Mouse (Mus musculus) inflammation-experienced regulatory T-cells, adult 6 months (primary cell): Measurements from ENCODE around the gene 4933407L21Rik. TPM values are rescaled to one million over a fixed set of nuclear protein-coding genes. Genes with fewer than 3 reads are reported as not detected.
"Not testable (repeated sequence)": the region's sequence is repeated elsewhere in the genome, so short reads cannot be mapped to it uniquely, and the experiment has no call there.

Experiments
- ATAC-seq: one replicate; pipeline ENCODE4 v1.8.0; 2017
- polyA plus RNA-seq, 3 experiments: library from polyadenylated mRNA; unstranded; fragments of 100-300 nt; shearing (Covaris generic); gene quantifications; one replicate each; pipeline ENCODE4 v1.2.1; 2017

4933407L21Rik gene
- polyA plus RNA-seq, 3 experiments from 2014 or later, result 0.49 to 1.4 (median 0.60) TPM

- no peak for ATAC-seq
Measured at GRCm38 (mm10) chr1:85959889-85960276, 31.6 kb downstream of the 4933407L21Rik start.

GRCm38 (mm10) chr1:85960873-85961272, 32.6 kb downstream of the 4933407L21Rik start, which contains the start of gene Gpr55:
TSS of gene Gpr55 (minus strand) at chr1:85961007.
- peak; percentile 18 for ATAC-seq

GRCm38 (mm10) chr1:85962081-85962480, 33.8 kb downstream of the 4933407L21Rik start:
- peak; percentile 49 for ATAC-seq

- no peak for ATAC-seq
Measured at GRCm38 (mm10) chr1:85965856-85966255, 37.6 kb downstream of the 4933407L21Rik start.

GRCm38 (mm10) chr1:85969081-85969480, 40.8 kb downstream of the 4933407L21Rik start:
- no peak for ATAC-seq

GRCm38 (mm10) chr1:85969519-85969918, 41.2 kb downstream of the 4933407L21Rik start:
- ATAC-seq, result no peak

- ATAC-seq, result no peak
Measured at GRCm38 (mm10) chr1:85971070-85971469, 42.8 kb downstream of the 4933407L21Rik start.

GRCm38 (mm10) chr1:85972341-85972740, 44.1 kb downstream of the 4933407L21Rik start:
- ATAC-seq, result no peak

- peak; percentile 46 for ATAC-seq
Measured at GRCm38 (mm10) chr1:85973468-85973877, 45.2 kb downstream of the 4933407L21Rik start.

GRCm38 (mm10) chr1:85977709-85978108, 49.4 kb downstream of the 4933407L21Rik start:
- no peak for ATAC-seq

- ATAC-seq, result no peak
Measured at GRCm38 (mm10) chr1:85981738-85982357, 53.6 kb downstream of the 4933407L21Rik start.

- ATAC-seq, result peak; percentile 46
Measured at GRCm38 (mm10) chr1:85985784-85986183, 57.5 kb downstream of the 4933407L21Rik start.

- ATAC-seq, result no peak
Measured at GRCm38 (mm10) chr1:85988351-85988750, 60.1 kb downstream of the 4933407L21Rik start.

GRCm38 (mm10) chr1:85988882-85989281, 60.6 kb downstream of the 4933407L21Rik start:
- not testable (repeated sequence) for ATAC-seq

Other genes with a start within 250 kb of the 4933407L21Rik start
- 10 to 100 TPM; 33.2 to 54.7 (median 43.2) TPM for gene A630001G21Rik, start 149.8 kb upstream of the 4933407L21Rik start, polyA plus RNA-seq
- 10 to 100 TPM; 43.1 to 57.3 (median 50.7) TPM for gene Cab39, start 135.0 kb upstream of the 4933407L21Rik start, polyA plus RNA-seq
- gene Itm2c, start 34.2 kb upstream of the 4933407L21Rik start, polyA plus RNA-seq, result 100 to 1,000 TPM in 2 of 3 experiments, 10 to 100 TPM in 1; 93.4 to 125 (median 112) TPM
- gene Gpr55, start 32.5 kb downstream of the 4933407L21Rik start, polyA plus RNA-seq, result 1 to 10 TPM; 2.3 to 5.7 (median 2.6) TPM
- gene Spata3, start 88.3 kb downstream of the 4933407L21Rik start, polyA plus RNA-seq, result under 1 TPM in 1 of 3 experiments, not detected in 2; 0.39 TPM
- not detected for gene 2810459M11Rik, start 117.4 kb downstream of the 4933407L21Rik start, polyA plus RNA-seq
- gene Psmd1, start 135.9 kb downstream of the 4933407L21Rik start, polyA plus RNA-seq, result 10 to 100 TPM; 63.5 to 99.4 (median 83.7) TPM
- 1 to 10 TPM in 1 of 3 experiments, under 1 TPM in 2; 0.16 to 1.2 (median 0.23) TPM for gene Htr2b, start 183.5 kb downstream of the 4933407L21Rik start, polyA plus RNA-seq
- not detected for gene Gm21972, start 205.2 kb downstream of the 4933407L21Rik start, polyA plus RNA-seq
- gene Armc9, start 226.3 kb downstream of the 4933407L21Rik start, polyA plus RNA-seq, result 10 to 100 TPM in 1 of 3 experiments, 1 to 10 TPM in 2; 4.1 to 12.9 (median 9.0) TPM